Mouse (Mus musculus) lung, postnatal 4 days (tissue): ENCODE measurements around the gene Tcstv1.
"Not testable (repeated sequence)": the region's sequence is repeated elsewhere in the genome, so short reads cannot be mapped to it uniquely, and the experiment has no call there.

Source experiments
- DNase-seq, 2 experiments: peaks; one replicate each; pipeline ENCODE4 v3.0.0; 2021

The Tcstv1 gene

GRCm38 (mm10) chr13:119894685-119895084, at the start of gene Tcstv1:
Tcstv1 (minus strand) TSS chr13:119894785.
- DNase-seq, result not testable (repeated sequence)

GRCm38 (mm10) chr13:119929172-119929571, 34.6 kb upstream of the Tcstv1 start, which contains the start of gene Gm21761:
Gm21761 (minus strand) TSS chr13:119929272.
- not testable (repeated sequence) for DNase-seq

DNA sequence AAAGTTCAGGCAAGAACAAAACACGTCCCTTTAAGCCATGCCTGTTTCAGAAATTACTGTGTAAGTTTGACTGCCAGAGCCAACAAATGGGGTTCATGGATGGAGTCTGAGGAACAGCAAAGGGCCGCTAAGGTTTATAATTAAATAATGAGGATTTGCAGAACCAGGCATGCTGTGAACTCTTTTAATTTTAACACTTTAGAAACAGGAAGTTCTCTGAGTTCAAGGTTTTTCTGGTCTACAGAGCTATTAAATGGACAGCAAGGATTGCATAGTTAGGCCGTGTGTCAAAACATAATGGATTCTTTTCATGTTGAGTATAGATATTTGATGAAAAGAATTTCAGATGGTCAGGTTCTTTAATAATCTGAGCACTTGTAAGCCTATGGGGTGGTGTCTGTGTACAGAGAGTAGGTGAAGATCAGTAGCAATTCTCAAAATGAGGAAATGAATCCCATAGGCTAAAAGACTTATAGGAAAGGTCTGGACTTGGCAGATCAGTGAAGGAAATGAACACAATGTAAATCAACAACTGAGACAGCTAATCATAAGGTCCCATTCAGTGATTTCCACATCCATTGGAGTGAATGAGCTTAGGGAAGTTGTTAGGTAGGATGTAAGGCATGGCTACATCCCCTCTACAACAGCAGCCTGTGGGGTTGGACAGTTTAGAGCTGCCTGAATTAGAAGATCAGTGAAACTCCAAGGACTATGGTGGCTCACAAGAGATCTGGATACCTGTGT, 30.2 kb upstream of the Tcstv1 start:
- DNase-seq, result not testable (repeated sequence)

- DNase-seq, result not testable (repeated sequence)
These were observed 22.6 kb upstream of the Tcstv1 start for GRCm38 (mm10) chr13:119916966-119917722.

GRCm38 (mm10) chr13:119916449-119916848, 21.9 kb upstream of the Tcstv1 start:
- DNase-seq, result not testable (repeated sequence)

GRCm38 (mm10) chr13:119898549-119898948, 4.0 kb upstream of the Tcstv1 start:
- not testable (repeated sequence) for DNase-seq

DNA sequence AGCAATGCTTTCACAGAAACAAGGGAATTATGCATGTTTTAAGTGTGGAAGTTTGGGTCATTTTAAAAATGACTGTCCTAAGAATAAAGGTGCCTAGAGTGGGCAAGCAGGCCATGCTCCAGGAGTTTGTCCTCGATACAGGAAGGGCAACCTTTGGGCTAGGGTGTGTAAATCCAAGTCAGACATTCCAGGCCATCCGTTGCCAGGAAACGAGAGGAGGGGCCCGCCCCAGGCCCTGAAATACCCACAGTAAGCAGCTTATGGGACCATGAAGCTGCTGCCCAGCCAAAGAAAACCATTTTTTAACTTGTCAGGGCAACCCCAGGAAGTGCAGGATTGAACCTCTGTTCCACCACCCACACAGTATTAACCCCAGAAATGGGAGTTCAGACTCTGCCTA, 7.7 kb downstream of the Tcstv1 start:
- DNase-seq, result not testable (repeated sequence)

GRCm38 (mm10) chr13:119864395-119864999, 30.1 kb downstream of the Tcstv1 start:
- not testable (repeated sequence) for DNase-seq

DNA sequence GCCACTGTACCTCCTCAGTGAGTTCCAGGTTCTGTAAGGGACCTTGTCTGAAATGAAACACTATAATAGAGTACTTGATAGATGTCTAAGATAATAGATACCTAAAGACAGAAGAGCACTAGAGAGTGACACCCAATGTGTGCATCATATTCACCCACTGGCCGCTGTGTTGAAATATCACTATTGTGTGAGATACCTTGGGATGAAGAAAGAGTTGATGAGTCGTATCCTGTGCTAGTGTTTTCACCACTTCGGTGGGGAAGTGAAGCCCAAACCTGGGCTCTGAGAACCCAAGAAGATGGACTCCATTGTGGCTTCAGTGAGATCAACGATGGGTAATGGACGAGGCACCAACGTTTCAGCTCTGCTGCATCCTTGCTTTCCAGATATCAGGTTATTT, 32.2 kb downstream of the Tcstv1 start:
- DNase-seq, result not testable (repeated sequence)
